Mouse (Mus musculus) left cerebral cortex, postnatal 4 days (tissue): ENCODE measurements around the gene Parp1. TPM values are rescaled to one million over a fixed set of nuclear protein-coding genes. Genes with fewer than 3 reads are reported as not detected.
"Not testable (repeated sequence)": the region's sequence is repeated elsewhere in the genome, so short reads cannot be mapped to it uniquely, and the experiment has no call there.

Experiments
- DNase-seq: peaks from one replicate; pipeline ENCODE4 v3.0.0-alpha.2; 2022
- intact Hi-C: fragments of 180-260 bp; cut with DNase I; formaldehyde crosslinking; loops from one replicate; pipeline ENCODE4 v1.15.1; 2025
- total RNA-seq, 2 experiments: library from RNA; stranded (reverse); gene quantifications; 2 replicates each; pipeline ENCODE4 v1.2.3; 2021

Gene Parp1
- total RNA-seq, 2 experiments from 2014 or later: 109 to 113 TPM

DNA sequence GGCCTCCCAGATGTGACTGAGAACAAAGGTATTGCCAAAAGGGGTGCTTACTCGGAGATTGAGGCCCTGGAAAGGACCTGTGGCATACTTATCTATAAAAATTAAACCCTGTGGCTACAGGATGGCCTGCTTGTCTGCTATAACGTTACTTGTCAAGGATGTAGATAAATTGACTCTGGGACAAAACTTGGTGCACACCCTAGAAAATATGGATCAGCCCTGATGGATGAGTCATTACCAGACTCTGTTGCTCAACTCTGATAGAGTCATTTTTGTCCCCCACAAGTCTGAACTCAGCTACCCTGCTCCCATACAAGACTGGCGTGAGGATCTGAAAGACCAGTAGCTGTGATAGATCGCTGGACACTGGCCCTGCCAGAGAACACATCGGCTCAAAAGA, 11.8 kb upstream of the Parp1 start:
- intact Hi-C loops: loop anchor here (10.0 kb wide), 1 partner anchor 72 kb away; the partner anchor contains the start of gene Stum
- no peak for DNase-seq

DNA sequence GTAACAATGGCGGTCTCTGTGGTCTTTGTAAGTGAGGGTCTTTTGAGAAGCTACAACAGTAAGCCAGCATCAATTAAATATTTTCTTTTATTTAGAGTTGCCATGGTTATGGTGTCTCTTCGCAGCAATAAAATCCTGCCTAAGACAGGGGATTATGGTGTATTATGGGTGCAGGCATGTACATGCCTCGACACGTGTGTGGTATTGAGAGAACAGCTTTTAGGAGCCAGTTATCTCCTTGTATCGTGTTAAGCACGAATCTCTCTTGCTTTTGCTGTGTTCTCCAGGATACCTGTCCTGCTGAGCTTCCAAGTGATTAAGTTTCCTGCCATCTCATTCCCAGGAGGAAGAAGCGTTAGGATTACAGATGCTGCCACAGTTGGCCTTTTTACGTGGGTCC, 9.3 kb upstream of the Parp1 start:
- no peak for DNase-seq

DNA sequence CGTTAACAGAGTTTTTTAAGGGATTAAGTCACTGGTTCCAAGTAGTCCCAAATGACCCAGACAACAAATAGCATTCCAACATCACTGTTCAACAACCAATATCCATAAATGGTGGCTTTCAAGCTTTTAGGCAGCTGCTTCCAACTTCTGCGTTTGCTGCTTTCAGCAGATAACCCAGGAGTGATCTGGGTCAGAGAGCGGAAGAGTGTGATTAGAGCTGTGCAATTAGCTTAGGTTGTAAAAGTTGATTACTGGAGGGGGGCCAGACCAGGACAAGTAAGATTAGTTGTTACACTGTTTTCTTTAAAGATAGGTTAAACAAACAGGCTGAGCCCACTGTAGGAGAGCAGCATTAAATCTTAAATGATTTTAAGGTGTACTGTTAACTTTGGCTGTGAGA, 7.5 kb upstream of the Parp1 start:
- DNase-seq: no peak
- intact Hi-C loops: loop anchor here (10.0 kb wide), 1 partner anchor 296 kb away; the partner anchor contains the start of gene Psen2

More for the DNA sequence above, 9.3 kb upstream of the Parp1 start:
- intact Hi-C loops: loop anchor here (10.0 kb wide), 1 partner anchor 75 kb away; the partner anchor contains the start of gene Stum

DNA sequence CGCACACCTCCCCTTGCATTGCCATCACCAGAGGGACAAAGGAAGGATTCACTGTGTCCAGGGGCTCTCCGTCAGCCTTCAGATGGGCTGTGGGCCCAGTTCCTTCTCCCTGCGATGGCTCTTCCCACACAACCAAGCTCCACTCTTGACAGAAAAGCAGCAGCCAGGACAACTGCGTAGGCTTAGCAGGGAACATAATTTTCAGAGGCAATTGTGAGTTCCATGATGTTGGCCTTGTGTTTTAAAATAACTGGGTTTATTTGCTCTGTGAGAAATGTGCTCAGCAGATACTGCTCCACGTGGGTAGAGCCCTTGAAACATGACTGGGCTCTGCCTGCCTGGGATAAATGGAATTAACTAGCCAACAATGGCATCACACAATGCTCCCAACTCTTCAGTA, 3.8 kb upstream of the Parp1 start:
- DNase-seq: no peak
- intact Hi-C loops: loop anchor here (10.0 kb wide), 1 partner anchor 300 kb away; the partner anchor contains the start of gene Psen2

DNA sequence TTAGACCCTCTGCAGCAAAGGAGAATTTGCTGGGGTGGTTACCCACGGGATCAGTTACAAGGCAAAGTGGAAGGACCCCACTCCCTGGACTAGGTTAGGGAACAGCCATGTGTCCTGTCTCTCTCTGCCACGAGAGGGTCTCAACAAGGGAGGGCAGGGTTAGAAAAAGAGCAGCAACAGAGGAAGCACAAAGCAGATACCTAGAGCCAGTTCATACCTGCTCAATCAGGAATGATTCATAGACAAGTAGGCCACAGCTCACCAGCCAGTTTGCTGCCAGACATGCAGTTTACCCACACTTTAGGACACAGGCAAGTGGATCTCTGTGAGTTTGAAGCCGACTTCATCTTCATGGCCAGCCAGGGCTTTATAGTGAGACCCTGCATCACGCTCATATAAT, 963 bp upstream of the Parp1 start:
- no peak for DNase-seq
- intact Hi-C loops: loop anchor here (10.0 kb wide), 1 partner anchor 303 kb away; the partner anchor contains the start of gene Psen2

DNA sequence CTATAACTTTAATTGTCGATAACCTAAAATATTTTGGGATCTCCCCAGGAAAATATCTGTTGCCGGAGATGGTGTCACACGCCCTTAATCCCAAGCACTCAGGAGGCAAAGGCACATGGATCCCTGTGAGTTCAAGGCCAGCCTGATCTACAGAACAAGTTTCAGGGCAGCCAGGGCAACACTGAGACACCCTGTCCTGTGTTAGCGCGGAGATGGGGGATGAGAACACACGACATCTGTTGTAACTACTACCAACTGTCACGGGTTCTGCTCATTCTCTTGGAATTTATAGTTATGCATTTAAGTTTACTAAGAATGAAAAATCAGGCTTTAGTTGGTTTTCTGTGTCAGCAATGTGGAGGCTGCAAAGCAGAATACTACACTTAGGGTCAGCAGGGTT, 476 bp upstream of the Parp1 start:
- DNase-seq: no peak
- intact Hi-C loops: loop anchor here (10.0 kb wide), 1 partner anchor 303 kb away; the partner anchor contains the start of gene Psen2

DNA sequence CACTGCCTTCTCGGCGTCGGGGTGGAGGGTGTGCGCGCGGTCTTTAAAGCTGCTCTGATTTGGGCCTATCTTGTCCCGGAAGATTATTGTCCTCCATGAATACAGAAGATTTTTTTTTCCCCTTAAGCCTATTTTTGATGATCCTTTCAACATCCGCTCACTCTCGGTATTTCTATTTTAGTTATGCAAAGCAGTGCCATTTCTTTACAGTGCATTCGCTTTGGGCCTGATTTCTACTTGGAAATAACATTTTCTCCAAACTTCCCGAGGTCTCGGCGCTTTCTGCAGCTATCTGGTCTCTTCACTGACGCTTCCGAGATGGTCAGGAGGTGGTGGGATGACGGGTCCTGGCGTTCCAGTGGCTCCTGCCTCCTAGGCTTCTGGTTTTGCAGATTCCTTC, 729 bp downstream of the Parp1 start:
- intact Hi-C loops: loop anchor here (10.0 kb wide), 1 partner anchor 305 kb away; the partner anchor contains the start of gene Psen2
- no peak for DNase-seq

DNA sequence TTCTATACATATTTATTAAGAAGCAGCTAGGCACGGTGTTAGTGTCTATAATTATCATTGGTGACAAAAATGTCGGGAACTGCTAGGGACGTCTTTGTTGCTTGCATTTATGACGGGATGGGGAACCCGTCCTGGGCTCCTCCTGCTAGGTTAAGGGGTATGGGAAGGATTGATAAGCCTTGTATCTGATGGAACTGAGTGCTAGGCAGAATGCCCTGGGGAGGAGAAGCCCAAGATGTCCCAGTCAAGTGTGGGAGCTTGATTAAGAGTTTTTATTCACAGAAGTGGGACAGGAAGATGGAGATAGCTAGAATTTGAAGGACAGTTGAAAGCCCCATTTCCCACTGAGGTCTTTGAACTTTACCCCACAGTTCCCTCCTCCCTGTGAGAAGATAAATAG, 1.5 kb downstream of the Parp1 start:
- DNase-seq: no peak
- intact Hi-C loops: no loop called here

DNA sequence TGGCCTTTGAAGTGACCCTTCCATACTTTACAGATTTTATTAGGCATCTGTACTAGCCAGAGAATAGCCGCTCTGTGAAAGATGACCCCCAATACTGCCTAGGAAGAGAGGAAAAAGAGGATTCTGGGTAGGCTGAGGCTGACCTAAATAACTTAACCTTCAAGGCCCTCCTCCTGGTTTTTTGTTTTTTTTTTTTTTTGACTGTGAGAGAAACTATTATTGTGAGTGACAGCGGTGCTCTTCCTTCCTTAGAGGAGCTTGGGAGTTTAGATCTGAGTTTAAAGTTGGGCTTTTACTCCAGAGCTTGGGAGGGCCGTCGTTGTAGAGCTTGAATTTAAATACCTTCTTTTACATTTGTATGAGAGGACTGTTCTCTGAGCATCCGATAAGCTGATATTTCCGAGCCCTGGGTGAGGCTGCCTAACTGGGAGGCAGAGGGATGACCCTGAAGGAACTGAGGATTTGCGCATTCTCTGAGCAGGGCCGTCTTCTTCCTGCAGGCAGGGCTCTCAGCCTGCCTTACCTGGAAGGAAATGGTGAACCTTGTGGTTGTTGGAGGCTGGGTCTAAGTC, 2.4 kb downstream of the Parp1 start:
- no peak for DNase-seq
- intact Hi-C loops: no loop called here

DNA sequence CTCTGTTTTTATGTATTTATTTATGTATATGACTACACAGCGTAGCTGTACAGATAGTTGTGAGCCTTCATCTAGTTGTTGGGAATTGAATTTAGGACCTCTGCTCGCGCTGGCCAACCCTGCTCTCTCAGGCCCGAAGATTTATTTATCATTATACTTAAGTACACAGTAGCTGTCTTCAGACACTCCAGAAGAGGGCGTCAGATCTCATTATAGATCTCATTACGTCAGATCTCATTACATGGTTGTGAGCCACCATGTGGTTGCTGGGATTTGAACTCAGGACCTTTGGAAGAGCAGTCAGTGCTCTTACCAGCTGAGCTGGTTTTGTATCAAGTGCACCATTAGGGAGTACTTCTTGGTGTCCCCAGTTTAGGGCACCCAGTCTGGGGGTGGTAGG, 3.0 kb downstream of the Parp1 start:
- intact Hi-C loops, DNase-seq: not testable (repeated sequence)

DNA sequence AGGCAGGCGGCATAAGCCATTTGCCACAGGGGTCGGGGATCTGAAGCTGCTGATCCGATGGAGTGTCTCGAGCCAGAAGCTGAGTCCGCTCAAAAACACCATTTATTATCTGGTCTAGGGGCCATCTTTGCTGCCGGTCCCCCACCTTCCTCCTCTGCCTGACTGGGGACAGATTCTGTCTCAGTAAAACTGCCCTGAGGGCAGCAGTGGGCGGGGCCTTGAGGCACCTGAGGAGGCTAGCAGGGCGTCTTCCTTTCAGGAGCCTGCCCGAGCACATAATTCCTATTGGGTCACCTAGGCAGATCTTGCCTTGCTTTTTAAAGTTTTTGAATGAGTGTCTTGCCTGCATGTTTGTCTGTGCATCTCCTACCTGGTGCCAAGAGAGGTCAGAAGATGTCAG, 3.4 kb downstream of the Parp1 start:
- intact Hi-C loops: no loop called here
- DNase-seq: no peak

DNA sequence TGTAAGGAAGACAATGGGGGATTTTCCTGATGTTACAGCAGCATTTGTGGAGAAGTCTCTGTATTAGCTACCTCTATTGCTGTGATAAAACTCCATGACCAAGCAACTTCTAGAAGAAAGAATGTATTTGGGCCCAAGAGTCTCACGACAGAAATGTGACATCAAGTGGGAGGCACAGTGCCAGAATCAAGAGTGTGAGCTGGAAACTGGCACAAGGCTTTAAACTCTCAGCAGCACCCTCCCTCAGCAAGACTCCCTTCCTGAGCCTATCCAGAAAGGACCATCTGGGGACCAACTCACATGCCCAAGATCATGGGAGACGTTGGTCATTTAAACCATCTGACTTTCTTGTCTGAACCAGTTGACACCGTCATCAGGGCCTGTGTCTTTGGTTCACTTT, 7.8 kb downstream of the Parp1 start:
- DNase-seq: no peak
- intact Hi-C loops: no loop called here

DNA sequence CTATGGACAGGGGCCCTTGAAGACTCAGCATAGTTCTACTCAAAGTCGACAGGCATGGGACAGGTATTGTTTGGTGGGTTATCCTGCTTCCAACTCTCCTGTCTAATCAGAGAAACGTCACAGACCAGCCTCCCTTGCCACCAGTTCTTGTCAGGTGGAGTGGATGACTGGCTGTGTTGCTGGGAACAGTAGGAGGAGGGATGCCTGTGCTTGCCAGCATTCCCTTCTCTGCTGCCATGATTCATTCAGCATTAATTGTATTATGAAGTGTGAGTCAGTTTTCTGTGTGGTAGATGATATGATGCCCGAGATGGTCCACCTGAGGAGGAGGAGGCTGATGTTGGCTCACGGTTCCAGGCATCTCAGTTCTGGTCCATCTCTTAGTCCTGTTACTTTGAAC, 9.1 kb downstream of the Parp1 start:
- DNase-seq: no peak

DNA sequence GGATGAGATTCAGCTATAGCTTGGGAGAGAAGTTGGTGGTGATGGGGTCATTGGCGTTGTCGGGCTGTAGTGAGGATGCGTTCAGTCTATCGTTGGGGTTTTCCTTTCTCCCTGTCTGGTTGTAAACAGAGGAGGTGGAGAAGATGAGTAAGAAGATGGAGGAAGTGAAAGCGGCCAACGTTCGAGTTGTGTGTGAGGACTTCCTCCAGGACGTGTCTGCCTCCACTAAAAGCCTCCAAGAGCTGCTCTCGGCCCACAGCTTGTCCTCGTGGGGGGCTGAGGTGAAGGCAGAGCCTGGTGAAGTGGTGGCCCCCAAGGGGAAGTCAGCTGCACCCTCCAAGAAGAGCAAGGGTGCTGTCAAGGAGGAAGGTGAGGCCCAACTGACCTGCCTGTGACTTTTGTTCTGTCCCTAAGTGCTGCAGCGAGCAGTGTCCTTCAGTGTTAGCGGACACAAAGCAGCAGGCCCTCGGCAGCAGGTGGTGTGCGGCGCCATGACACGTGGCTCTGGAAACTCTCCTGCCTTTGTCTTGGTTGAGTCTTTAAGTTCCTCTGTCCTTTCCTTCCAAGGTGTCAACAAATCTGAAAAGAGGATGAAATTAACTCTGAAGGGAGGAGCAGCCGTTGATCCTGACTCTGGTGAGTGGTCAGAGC, 19.2 kb downstream of the Parp1 start:
- intact Hi-C loops: no loop called here
- no peak for DNase-seq

More for the DNA sequence above, 9.1 kb downstream of the Parp1 start:
- intact Hi-C loops: no loop called here

DNA sequence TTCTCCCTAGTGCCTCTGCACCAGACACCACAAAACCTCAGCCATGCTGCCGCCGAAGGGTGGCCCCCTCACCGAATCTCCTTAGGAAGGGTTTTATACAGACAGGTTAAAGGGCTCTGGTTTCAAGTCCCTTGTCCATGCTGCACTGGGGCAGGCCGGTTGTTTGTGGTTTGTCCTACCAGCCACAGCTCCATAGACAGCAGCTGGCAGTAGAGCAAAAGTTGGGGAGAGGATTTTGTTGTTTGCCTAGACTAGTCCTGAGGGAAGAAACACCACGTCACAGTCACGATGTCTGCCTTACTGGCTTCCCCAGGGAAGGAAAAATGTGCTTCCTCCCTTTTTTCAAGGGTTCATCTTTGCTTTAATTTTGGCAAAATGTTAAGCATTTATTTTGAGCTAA, 31.9 kb downstream of the Parp1 start:
- no peak for DNase-seq
- intact Hi-C loops: no loop called here

DNA sequence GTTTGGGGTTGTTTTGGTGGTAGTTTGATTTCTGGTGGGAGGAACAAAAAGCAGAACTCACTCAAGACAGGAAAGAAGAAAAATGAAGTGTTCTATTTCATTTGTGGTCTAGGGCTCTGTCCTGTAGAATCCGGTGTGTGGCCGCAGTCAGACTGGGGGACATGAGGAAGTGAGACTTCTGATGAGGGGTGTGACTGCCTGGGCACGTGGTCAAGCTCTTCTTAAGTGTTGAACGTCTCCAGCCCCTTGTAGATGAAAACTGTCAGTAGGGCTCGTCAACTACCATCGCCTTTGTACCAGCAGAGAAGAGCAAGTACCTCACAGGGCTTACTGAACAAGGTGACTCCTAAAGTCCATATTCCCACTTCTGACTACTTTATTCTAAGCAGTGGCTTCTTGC, 33.1 kb downstream of the Parp1 start:
- DNase-seq: no peak
- intact Hi-C loops: no loop called here

DNA sequence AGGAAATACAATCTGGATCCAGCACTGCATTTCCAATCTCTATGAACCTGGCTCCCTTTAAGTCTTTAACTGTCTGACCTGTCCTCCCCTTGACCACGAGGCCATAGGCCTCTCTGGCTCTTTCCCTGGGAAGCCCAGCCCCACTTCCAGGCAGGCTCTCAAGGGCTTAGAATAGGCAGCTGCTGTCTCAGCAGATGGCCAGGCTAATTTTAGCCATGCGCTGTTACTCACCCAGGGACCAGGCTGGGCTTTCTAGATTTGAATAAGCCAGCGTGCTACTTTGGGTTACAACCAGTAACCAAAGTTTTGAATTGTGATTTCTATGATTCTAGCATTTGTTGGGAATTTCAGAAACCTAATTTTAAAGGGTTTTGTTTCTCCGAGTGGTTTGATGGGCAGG, 35.9 kb downstream of the Parp1 start:
- intact Hi-C loops: no loop called here
- peak; percentile 45 for DNase-seq

DNA sequence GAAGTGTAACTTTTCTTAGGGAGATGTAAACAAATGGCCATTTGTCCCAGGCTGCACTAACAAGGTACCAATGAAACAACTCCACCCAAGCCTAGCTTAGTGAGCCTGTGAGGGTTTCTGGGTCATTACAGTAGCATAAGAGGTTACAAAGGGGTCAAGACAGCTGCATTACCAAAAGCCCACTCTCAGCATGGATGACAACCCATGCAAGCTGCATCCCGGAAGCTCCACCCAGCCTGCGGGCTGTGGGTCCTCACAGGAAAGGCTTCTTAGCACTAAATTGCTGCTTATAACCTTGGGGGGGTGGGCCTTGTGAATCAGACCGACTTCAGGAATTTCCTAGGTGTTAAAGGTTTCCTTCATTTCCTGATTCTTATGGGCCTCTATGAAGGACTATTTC, 37.4 kb downstream of the Parp1 start:
- intact Hi-C loops: no loop called here
- no peak for DNase-seq

DNA sequence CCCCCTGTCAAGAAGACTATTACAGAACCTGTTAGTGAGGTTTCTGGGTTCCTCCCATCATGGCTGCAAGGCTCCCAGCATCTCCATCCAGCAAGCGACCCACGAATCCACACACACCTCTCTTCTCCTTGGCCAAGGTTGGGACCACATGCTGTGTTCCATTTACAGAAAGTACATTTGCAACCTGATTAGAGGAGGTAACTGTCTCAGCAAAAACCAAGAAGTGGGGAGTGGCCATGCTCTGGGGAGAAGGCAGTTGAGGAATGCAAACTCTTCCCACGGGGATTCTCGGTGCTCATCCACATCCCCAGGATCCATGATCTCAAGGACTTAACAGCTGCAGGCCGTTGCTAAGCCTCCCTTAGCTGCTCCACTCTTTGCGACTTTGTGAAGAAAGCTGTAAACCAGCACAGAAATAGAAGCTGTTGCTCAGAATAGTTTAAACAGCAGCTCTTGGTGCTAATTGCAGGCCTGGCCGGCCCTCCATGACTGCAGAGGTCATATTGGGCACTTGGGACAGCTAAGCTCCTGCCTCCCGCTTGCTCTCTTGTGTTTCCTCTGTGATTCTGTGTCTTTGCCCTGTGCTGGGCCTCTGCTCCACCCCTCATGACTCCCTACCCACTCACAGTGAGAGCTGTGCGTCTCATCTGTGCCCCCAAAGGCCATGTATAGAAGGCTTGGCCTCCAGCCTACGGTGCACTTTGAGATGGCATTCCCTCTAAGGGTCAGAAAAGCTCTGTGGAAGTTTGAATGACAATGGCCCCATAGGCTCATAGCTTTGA, 38.3 kb downstream of the Parp1 start:
- no peak for DNase-seq
- intact Hi-C loops: no loop called here

DNA sequence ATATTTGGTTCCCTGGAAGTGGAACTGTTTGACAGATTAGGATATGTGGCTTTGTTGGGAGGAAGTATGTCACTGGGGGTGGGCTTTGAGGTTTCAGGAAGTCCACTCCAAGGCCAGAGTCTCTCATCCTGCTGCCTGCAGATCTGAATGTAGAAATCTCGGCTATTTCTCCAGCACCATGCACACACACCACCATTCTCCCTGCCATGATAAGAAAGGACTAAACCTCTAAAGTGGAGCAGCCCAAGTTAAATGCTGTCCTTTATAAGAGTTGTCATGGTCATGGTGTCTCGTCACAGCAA, 38.8 kb downstream of the Parp1 start:
- intact Hi-C loops: no loop called here

DNA sequence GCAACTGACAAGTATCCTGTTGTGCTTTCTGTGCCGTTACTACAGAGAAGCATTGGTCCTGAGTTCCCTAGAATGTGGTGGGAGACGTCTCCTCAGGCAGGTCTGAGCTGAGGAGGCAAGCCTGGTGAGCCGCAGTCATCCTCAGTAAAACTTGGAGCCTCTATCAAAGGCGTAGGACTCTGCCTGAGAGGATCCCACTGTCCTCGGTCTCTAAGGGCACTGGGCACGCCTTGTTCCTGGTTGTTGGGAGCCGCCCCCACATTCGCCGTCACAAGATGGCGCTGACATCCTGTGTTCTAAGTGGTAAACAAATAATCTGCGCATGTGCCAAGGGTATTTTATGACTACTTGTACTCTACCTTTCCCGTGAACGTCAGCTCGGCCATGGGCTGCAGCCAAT, 43.1 kb downstream of the Parp1 start:
- DNase-seq, intact Hi-C loops: not testable (repeated sequence)

More for the DNA sequence above, 38.8 kb downstream of the Parp1 start:
- no peak for DNase-seq

DNA sequence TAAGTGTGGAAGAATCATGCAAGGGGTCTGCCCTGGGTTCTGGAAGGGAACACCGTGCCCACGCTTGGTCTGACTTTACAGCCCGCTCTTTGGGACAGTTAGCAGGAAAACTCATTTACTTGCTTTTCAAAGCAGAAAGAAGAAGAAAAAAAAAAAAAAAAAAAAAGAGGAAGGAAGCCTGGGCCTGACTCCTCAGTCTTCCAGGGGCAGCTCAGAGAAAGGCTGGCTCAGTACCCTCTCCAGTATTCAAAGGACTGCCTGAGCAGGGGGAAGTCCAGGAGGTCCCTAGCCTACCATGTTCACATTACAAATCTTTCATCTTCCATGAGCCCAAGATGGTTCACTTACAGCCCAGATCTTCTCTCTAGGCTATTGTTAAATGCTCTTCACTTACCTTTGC, 48.0 kb downstream of the Parp1 start:
- no peak for DNase-seq
- intact Hi-C loops: no loop called here
